Mouse (Mus musculus) liver (tissue): ENCODE data around the gene Fam3b.

ENCODE experiments used
- DNase-seq: peaks from one replicate; pipeline ENCODE4 v3.0.0-alpha.2; 2020; ENCODE audit warnings: mixed read lengths

Fam3b gene

DNA sequence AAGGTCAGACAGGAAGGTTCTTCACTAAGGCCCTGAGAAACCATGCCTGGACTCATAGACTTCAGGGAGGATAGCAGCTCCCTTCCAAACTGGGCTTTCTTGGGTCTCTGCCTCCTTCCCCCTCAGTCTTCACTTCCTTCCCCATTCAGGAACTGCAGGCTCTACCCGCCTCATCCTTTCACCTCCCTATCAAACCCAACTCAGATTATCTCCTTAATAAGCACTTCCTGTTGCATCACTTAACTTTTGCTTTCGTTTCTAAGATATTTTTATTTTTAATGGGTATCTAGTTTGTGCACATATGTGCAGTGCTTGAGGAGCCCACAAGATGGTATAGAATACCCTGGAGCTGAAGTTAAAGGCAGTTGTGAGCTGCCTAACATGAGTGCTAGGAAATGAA lies 36.0 kb downstream of the Fam3b start:
- DNase-seq = no peak

DNA sequence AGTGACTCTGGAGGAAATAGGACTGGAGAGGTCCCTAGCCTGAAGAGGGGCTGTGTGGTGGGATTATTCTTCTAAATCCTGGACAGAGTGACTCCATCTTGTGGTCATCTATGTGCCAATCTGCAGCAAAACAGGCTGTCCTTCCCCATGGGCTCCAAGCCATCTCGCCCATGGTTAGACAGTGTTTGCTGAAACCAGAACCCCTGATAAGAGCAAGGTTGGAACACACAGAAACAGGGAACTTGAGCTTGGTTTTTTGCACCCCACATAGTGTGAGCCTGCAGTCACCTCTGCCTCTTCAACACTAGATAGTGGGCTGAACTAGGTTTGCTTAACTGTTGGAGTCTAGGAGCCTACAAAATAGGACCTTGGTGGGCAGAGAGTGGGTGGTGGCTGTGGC lies 38.1 kb downstream of the Fam3b start:
- no peak for DNase-seq

GRCm38 (mm10) chr16:97475581-97475980 lies 39.0 kb downstream of the Fam3b start:
- DNase-seq = no peak

GRCm38 (mm10) chr16:97474671-97475070 lies 39.9 kb downstream of the Fam3b start:
- no peak for DNase-seq

DNA sequence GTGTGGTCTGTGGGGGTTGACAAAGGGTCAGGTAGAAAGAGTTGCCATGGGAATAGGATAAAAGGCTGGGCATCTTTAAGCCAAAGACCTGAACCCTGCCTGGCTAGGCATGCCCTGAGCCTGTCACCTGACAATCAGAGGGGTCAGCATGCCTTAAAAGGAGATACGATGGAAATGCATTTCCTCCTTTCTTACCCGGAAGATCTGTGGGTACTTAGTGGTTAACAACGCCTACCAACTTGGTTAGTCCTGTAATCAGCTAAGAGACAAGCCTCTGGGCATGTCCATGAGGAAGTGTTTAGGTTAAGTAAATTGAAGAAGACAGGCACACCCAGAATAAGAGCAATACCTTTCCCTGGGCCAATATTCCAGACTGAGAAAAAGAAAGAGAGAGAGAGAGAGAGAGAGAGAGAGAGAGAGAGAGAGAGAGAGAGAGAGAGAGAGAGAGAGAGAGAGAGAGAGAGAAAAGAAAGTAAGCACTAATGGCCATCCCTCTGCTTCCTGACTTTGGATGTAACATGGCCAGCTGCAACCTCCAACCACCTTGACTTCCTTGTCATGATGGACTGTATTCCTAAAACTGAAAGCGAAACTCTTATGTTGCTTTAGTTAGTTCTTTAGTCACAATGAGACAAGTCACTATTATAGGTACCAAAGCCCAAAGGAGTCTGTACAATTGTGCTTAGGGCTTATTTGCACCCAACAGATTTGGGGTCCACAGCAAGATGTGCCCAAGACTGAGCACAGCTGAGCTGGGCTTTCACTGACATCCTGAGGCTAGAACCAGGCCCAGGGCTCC lies 46.4 kb downstream of the Fam3b start:
- no peak for DNase-seq

DNA sequence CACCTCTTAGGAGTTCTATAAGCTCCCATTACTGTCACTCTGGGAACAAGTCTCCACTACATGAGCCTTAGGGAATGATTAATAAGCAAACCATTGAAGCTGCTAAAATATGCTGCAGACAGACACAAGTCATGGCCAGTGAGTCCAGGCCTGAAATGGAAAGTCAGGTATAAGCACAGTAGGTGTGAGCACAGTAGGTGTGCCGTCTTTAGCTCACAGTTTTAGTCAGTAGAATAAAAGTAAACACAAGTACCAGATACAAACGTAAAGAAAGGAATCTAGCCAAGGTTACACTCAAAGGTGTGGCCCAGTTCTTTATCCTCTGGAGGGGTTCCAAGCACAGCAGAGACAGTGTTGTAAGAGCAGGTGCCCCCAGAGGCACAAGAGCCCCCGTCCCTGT lies 47.1 kb downstream of the Fam3b start:
- DNase-seq = no peak

- DNase-seq = no peak
Observed at GRCm38 (mm10) chr16:97466182-97466957, 48.2 kb downstream of the Fam3b start.

DNA sequence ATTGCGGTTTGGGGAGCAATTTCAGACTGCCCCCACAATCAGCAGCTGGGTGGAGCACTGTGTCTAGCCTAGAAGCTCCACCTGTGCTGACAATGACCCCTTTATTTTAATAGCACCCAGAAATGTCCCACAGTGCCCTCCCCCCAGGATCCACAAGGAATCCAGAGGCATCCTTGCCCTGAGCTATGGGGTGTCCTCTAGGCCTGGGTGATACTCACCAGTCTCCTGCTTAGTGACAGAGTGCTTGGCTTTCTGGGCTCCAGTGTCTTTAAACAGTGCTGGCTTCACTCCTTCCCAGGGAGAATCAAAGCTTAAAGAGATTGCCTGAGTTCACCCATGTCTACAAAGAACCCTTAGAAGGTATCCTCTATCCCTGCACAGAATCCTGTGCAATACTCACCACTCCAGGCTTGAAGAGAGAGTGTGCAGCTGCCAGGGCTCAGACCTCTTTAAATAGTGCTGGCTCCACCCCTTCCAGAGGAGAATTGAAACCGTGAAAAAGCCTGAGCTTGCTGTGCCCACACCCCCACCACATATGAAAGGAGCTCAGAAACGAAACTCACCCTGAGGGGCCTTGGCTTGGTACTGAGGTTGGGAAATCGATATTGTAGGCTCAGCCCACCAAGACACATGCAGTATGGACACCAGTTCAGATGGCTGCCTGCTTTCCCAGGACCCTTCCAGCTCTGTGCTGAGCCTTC lies 52.0 kb downstream of the Fam3b start, which contains the start of gene Mx1:
TSS of gene Mx1 (minus strand) at position 427 of the 701 bp plus-strand sequence.
- DNase-seq = no peak

DNA sequence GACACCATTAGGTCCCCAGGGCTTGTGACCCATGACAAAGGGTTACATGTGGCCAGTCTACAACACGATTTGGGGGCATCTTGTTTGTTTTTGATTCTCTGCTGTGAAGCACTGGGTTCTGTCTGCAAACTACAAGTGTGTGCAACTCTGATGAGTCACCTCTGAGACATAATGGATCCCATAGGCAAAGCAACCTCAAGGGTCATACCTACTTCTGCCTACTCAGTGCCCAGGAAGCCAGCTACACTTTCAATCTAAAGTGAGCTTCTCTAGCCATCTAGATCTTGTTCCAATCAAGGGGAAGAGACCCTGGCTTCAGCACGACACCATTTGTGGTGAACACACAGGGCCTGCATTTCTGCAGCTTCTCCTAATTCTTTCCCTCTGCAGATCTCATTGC lies 53.3 kb downstream of the Fam3b start:
- no peak for DNase-seq

DNA sequence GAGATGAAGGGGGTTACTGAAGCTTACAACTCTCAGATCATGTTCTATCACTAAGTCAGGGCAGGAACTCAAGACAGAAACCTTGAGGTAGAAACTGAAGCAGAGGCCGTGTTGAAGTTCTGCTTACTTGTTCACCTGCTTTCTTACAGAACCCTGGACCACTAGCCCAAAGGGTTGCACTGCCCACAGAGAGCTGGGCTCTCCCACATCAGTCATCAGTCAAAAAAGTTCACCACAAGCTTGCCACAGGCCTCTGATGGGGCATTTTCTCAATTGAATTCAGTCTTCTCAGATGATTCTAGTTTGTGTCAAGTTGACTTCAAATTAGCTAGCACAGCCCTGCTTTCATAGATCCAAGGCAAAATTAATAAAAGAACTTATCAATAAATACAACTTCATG lies 54.8 kb downstream of the Fam3b start:
- no peak for DNase-seq

- DNase-seq = no peak
Observed at GRCm38 (mm10) chr16:97447386-97447785, 67.2 kb downstream of the Fam3b start.

- DNase-seq = peak; percentile 7
Observed at GRCm38 (mm10) chr16:97443670-97444263, 70.8 kb downstream of the Fam3b start.

DNA sequence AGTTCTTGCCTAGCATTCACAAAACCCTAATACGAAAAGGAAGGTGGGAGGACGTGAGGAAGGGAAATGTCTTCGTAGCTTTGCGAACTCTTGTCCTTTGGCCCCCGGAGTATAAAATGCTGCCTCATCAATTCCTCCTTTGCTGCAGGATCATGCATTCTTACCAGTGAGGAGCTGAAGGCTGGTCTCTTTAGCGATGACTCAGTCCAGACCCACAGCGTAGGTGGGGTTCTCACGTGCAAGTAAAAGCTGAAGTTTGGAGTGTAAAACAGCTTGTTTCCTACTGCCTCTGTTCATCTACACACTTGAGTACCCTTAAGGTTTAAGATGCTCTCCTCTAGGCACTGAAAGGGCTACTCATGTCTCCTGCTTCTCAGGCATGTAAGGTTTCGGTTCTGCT lies 72.6 kb downstream of the Fam3b start:
- no peak for DNase-seq

DNA sequence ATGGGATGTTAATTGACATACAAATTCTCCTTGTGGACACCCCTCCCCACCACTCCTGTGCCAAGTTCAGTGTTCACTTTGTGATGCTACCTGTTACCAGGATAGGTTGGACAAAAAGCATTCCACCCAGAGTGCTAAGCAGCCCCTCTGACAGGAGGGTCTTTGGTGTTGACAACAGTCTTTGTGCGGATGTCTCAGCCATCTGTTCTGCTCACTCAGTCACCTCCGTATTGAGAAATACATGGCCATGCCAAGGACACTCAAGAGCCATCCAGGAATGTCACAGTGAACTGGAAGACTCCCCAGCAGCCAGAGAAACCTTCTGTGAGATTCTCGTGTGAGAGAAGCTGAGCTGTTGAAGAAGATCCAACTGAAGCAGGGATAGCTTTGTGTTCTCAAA lies 76.4 kb downstream of the Fam3b start:
- DNase-seq = no peak

DNA sequence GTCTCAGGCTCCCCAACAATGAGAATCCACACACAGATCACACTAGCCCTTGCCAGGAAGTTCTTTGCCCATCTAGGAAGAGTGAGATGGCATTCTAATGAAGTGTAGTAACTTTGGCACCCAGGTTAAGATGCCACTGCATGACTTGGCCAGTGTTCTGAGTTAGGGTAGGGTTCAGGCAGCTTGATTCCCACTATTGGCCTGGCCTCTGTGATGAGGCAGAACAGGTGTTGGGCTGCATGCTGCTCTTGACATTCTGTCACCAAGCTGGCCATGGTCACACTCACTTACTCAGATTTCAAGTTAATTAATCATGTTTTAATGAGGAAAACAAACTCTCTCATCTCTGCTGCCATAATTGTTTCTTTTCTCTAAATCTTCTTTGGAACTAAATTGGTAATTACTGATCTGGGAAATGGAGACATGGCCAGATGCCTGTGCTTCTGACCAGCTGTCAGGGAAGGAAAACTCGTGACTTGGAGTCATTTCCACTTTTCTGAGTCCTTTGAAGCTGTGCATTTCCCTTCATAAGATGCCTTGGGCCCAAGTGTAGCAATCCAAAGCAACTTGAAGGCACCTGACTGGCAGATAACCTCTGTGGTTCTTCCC lies 77.1 kb downstream of the Fam3b start:
- DNase-seq = no peak

GRCm38 (mm10) chr16:97434206-97434605 lies 80.4 kb downstream of the Fam3b start:
- no peak for DNase-seq

DNA sequence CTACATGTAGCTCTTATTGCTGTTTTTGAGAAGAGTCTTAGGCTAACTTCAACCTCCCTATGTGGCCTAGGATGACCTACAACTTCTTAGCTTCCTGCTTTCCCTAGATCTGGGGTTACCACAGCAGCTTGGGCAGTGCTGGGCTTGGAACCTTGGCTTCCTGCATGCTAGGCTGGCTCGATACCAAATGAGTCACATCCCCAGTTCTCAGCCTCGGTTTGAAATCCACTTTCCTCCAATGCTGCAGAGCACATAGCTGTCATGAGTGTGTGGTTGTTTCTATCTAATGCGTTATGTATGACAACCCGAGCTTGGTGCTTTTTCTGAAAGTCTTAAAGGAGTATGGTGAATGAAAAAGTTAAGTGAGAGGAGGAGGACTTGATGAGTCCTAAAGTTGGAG lies 83.3 kb downstream of the Fam3b start:
- no peak for DNase-seq

- DNase-seq = no peak
Observed at GRCm38 (mm10) chr16:97430091-97430490, 84.5 kb downstream of the Fam3b start.

GRCm38 (mm10) chr16:97428026-97428425 lies 86.6 kb downstream of the Fam3b start:
- no peak for DNase-seq

DNA sequence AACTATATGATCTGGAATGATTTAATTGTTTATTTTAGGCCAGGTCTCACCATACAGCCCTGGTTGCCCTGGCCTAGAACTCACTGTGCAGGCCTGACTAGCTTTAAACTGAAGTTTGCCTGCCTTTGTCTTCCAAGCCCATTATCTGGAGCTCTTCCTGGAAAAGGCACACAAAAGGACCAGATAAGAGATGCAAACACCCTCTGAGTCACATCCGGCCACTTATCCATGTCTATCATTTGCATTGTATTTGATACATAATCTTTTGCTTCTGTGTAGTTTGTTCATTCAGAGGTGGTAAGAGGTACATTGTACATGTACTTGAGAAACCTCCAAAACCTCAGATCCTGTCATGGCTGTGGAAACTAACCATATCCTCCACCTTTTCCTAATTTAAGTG lies 91.0 kb downstream of the Fam3b start:
- no peak for DNase-seq

DNA sequence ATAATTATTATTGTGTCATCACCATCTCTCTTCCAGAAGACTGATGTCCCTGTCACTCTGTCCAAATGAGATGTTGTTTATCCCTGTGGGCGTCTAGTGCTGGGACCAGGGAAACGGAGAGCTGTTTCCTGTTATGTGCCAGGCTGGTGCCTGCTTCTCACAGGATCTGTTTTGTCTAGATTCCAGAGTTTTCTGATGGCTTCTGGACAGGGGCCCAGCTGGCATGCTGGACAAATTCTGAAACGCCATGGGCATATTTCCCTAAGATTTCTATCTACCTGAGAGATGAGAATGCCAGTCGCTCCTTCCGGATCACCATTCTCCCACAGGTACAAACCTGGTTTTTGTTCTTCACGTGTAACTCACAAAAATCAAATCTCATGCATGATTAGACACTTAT lies 92.9 kb downstream of the Fam3b start:
- no peak for DNase-seq
